Comparison of ENCODE assay signal across 20 mouse cellular contexts in the genomic region with DNA sequence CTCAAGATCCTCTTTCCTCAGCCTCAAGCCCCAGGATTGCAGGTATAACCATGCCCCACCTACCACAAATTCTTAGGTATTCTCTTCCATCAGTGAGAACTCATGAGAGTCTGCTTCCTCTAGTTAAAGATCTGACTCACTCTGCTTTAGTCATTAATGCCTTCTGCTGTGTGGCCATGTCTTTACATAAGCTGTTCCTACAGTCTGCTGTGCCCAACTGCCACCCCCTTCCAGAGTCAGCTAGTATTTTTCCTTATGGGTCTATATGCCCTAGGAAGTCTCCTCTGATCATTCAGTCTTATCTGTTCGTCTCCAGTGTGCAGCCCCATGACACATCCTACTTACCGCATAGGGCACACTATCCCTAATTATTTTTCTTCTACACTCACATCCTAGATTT.
DNase-seq lines count a peak whose midpoint lies in the region; TF ChIP-seq lines count a peak whose summit lies in the region.
"Had no signal": no experiment of that assay in that cellular context is flagged by ENCODE, and none has a peak within 500 bp of the region (broad histone marks: within the 10 kb centered on the region; RNA-seq: fewer than 3 reads in every experiment).

No protein-coding gene starts in this region.

- DNase-seq in heart, adult 11 months = peak; percentile 14
- DNase-seq in heart, postnatal 36 days = no peak
- DNase-seq in layer of hippocampus, adult 8-10 months (ENCODE audit: low spot score in 2 of 2) = peak; percentile 44 to 52
- no peak for DNase-seq in layer of hippocampus, postnatal 10 days (ENCODE audit: low spot score in 2 of 2)
- DNase-seq in right cerebral cortex, adult 2 months (ENCODE audit: low spot score in 2 of 2) = peak; percentile 44 to 56
- no peak for DNase-seq in right cerebral cortex, postnatal 10 days (ENCODE audit: low spot score in 2 of 2)
- DNase-seq in adrenal gland, postnatal 14 days = no peak
- DNase-seq: adrenal gland, postnatal 25 days; cerebellum, adult 2 months; cerebellum, postnatal 10 days; gastrocnemius, adult 2 months; gastrocnemius, postnatal 25 days; heart, postnatal 4 days had no signal

- H3K36me3 ChIP-seq in myocyte (ENCODE audit: control insufficient read depth, insufficient read depth) = no peaks in the 10 kb centered on the region
- H3K36me3 ChIP-seq: embryonic facial prominence, embryonic 10.5 days; forebrain, embryonic 10.5 days; heart, embryonic 13.5 days; hindbrain, embryonic 12.5 days had no signal

- no peaks in the 10 kb centered on the region for H3K27me3 ChIP-seq in myocyte (ENCODE audit: control insufficient read depth, insufficient read depth, insufficient read length)
- H3K27me3 ChIP-seq: heart, embryonic 13.5 days; hindbrain, embryonic 12.5 days; Patski had no signal

- no peak overlapping the region for H3K4me3 ChIP-seq in myocyte
- H3K4me3 ChIP-seq: embryonic facial prominence, embryonic 10.5 days; erythroblast, embryonic 14.5 days; forebrain, embryonic 10.5 days; gastrocnemius, adult 2 months; heart, embryonic 13.5 days; hindbrain, embryonic 12.5 days had no signal

- TF ChIP-seq POLR2A in myocyte (IDR thresholded peaks at IDR 0.05; ENCODE audit: insufficient read length, low read depth) = no peak

- H3K4me2 ChIP-seq in myocyte (ENCODE audit: low read depth) = peak overlapping the region; percentile 44
- H3K4me2 ChIP-seq: heart, embryonic 13.5 days; hindbrain, embryonic 12.5 days had no signal

- H3K79me2 ChIP-seq in myocyte (ENCODE audit: control insufficient read depth, insufficient read depth) = no peaks in the 10 kb centered on the region

- intact Hi-C loops in heart, postnatal 36 days (cut with DNase I) = no loop called here

- no peak overlapping the region for H3ac ChIP-seq in myocyte (ENCODE audit: control insufficient read depth, insufficient read length)

TF ChIP-seq in myocyte, 11 proteins besides CTCF, POLR2A, EP300 and RAD21:
- no peak for TF ChIP-seq POLR2AphosphoS2 (IDR thresholded peaks at IDR 0.05; ENCODE audit: insufficient read length, low read depth)
- no peak for TF ChIP-seq REST (IDR thresholded peaks at IDR 0.05; ENCODE audit: insufficient read depth, insufficient read length)
- no peak for TF ChIP-seq CEBPB (IDR thresholded peaks at IDR 0.05; ENCODE audit: insufficient read depth, poor library complexity, severe bottlenecking)
- TF ChIP-seq MYOG (IDR thresholded peaks at IDR 0.05; ENCODE audit: control insufficient read depth in 1 of 3, insufficient read depth in 1 of 3, insufficient read length in 2 of 3, low read depth in 2 of 3) = no peak
- no peak for TF ChIP-seq TCF3 (IDR thresholded peaks at IDR 0.05; ENCODE audit: insufficient read length, low read depth)
- no peak for TF ChIP-seq SRF (IDR thresholded peaks at IDR 0.05; ENCODE audit: control insufficient read depth, insufficient read length, low read depth)
- no peak for TF ChIP-seq E2F4 (IDR thresholded peaks at IDR 0.05; ENCODE audit: insufficient read depth)
- TF ChIP-seq MYOD1 (IDR thresholded peaks at IDR 0.05; ENCODE audit: control insufficient read depth in 1 of 3, insufficient read length in 2 of 3, low read depth in 2 of 3) = no peak
- TF ChIP-seq TCF12 (IDR thresholded peaks at IDR 0.05; ENCODE audit: insufficient read depth, poor library complexity, severe bottlenecking) = no peak
- no peak for TF ChIP-seq MAX (IDR thresholded peaks at IDR 0.05; ENCODE audit: low read depth)

Comparison
In these comparisons a context has a peak if more than half of its experiments do, and no peak if none do; other contexts are left out.
1. DNase-seq: peak in heart, adult 11 months (single experiment), layer of hippocampus, adult 8-10 months (2 of 2) and right cerebral cortex, adult 2 months (2 of 2); none in heart, postnatal 36 days (0 of 2), layer of hippocampus, postnatal 10 days (0 of 2), right cerebral cortex, postnatal 10 days (0 of 2) and adrenal gland, postnatal 14 days (single experiment).